Mouse (Mus musculus): ENCODE data around the gene Sirt3. TPM values are rescaled to one million over a fixed set of nuclear protein-coding genes. Genes with fewer than 3 reads are reported as not detected.

The Sirt3 gene
- polyA plus RNA-seq, 1 experiment = 60.6 TPM

DNA sequence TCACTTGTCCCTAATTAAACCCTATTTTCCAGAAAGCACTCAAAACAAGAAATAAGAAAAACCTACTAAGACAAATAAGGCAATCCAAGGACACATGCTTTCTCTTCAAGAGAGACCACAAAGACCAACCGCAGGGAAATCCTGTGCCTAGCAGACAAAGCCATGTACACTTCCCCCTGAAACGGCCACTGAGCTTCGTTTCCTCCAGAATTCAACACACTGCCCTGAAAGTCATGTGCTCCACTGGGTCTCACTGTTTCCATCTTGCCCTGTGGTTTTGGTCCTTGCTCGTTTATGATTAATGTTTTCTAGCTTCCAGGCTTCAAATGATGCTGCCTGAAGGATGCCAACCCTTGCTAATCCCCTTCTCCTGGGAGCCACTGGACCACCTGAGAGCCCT is 7.9 kb downstream of the Sirt3 start:
- peaks cover 94% of the 10 kb centered on the region for H3K36me3 ChIP-seq (replicated peaks; ENCODE audit: low read length)
- 0 out of 2 replicates have a peak, but pooled peaks have one; percentile 14 for TF ChIP-seq FLI1 (IDR thresholded peaks at IDR 0.05; ENCODE audit: low read length)
- peak; percentile 14; the same call in 1 of the 3 replicates for TF ChIP-seq GATA1 (IDR thresholded peaks at IDR 0.05; ENCODE audit: borderline replicate concordance, low read length)
- H3K4me1 ChIP-seq = peaks cover 96% of the 10 kb centered on the region
- H3K27me3 ChIP-seq (replicated peaks) = no peaks in the 10 kb centered on the region
- peak overlapping the region; percentile 83 for H3K4me3 ChIP-seq (replicated peaks)
- no peaks in the 10 kb centered on the region for H3K9me3 ChIP-seq

DNA sequence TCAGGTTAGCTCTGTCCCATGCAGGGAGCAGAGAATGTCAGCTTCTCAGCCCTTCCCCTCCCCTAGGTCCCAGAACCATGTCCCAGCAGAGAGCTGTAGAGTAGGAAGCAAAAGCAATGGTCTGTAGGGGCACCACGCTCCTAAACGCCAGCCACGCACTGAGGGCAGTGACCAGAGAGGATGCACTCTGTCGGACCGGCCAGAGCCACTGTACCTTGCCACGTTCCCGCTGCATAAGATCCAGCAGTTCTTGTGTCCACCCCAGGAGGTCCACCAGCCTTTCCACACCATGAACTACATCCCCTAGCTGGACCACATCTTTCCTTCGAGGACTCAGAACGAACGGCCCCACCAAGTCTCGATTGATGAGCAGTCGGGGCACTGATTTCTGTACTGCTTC is 17.3 kb downstream of the Sirt3 start:
- Histone ChIP-seq H3K4me3 (replicated peaks) (peak overlapping the region; percentile 12), H3K27me3 (replicated peaks) (no peaks in the 10 kb centered on the region), H3K4me1 (peaks cover 72% of the 10 kb centered on the region), H3K36me3 (replicated peaks; ENCODE audit: low read length) (peaks cover 97% of the 10 kb centered on the region), H3K9me3 (no peaks in the 10 kb centered on the region)
- TF ChIP-seq FLI1 (IDR thresholded peaks at IDR 0.05; ENCODE audit: low read length) (no peak), GATA1 (IDR thresholded peaks at IDR 0.05; ENCODE audit: borderline replicate concordance, low read length) (no peak)

DNA sequence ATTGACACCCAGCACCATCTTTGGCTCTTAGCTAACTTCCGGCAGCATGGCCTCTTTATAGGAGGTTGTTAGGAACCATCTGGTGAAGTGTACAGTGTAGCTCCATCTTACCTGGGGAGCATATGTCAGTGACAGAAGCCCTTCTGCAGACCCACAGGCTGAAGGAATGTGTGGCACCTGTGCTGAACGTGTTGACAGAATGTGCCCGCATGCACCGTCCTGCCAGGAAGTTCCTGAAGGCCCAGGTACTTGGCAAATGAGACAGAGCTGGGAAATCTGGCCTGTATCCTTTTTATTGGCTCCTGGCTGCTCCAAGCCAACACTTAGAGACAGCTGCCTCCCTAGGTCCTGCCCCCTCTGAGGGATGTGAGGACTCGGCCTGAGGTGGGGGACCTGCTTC is 21.4 kb downstream of the Sirt3 start:
- H3K27me3 ChIP-seq (replicated peaks) = no peaks in the 10 kb centered on the region
- H3K9me3 ChIP-seq = no peaks in the 10 kb centered on the region
- H3K4me3 ChIP-seq (replicated peaks) = no peak overlapping the region
- peaks cover 80% of the 10 kb centered on the region for H3K36me3 ChIP-seq (replicated peaks; ENCODE audit: low read length)
- peaks cover 68% of the 10 kb centered on the region for H3K4me1 ChIP-seq
- no peak for TF ChIP-seq GATA1 (IDR thresholded peaks at IDR 0.05; ENCODE audit: borderline replicate concordance, low read length)
- no peak for TF ChIP-seq FLI1 (IDR thresholded peaks at IDR 0.05; ENCODE audit: low read length)

DNA sequence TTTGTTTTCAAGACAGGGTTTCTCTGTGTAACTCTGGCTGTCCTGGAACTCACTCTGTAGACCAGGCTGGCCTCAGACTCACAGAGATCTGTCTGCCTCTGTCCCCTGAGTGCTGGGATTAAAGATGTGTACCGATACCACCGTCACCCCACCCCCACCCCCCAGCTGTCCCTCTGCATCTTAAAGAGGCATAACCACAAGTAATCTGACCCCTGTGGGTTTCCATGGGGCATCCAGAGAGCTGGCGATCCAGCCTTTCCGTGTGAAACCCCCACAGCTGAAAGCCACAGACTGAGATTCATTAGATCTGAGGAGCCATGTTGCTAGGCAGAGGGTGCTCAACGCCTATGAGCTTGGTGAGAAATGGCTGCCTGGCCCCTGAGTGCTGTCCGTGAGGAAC is 22.1 kb downstream of the Sirt3 start:
- Histone ChIP-seq H3K4me1 (peaks cover 67% of the 10 kb centered on the region), H3K27me3 (replicated peaks) (no peaks in the 10 kb centered on the region), H3K4me3 (replicated peaks) (no peak overlapping the region), H3K36me3 (replicated peaks; ENCODE audit: low read length) (peaks cover 76% of the 10 kb centered on the region), H3K9me3 (no peaks in the 10 kb centered on the region)
- TF ChIP-seq GATA1 (IDR thresholded peaks at IDR 0.05; ENCODE audit: borderline replicate concordance, low read length) (no peak), FLI1 (IDR thresholded peaks at IDR 0.05; ENCODE audit: low read length) (no peak)

GRCm38 (mm10) chr7:140858746-140859145 is 23.4 kb downstream of the Sirt3 start:
- no peaks in the 10 kb centered on the region for H3K27me3 ChIP-seq (replicated peaks)
- peaks cover 73% of the 10 kb centered on the region for H3K4me1 ChIP-seq
- H3K9me3 ChIP-seq = no peaks in the 10 kb centered on the region
- TF ChIP-seq FLI1 (IDR thresholded peaks at IDR 0.05; ENCODE audit: low read length) (no peak), GATA1 (IDR thresholded peaks at IDR 0.05; ENCODE audit: borderline replicate concordance, low read length) (no peak)
- H3K36me3 ChIP-seq (replicated peaks; ENCODE audit: low read length) = peaks cover 76% of the 10 kb centered on the region
- peak overlapping the region; percentile 100 for H3K4me3 ChIP-seq (replicated peaks)

- no peaks in the 10 kb centered on the region for H3K9me3 ChIP-seq
- no peak for TF ChIP-seq GATA1 (IDR thresholded peaks at IDR 0.05; ENCODE audit: borderline replicate concordance, low read length)
- no peak for TF ChIP-seq FLI1 (IDR thresholded peaks at IDR 0.05; ENCODE audit: low read length)
- peaks cover 80% of the 10 kb centered on the region for H3K4me1 ChIP-seq
- H3K27me3 ChIP-seq (replicated peaks) = no peaks in the 10 kb centered on the region
- peak within 1 kb of the TSS; percentile 100 for H3K4me3 ChIP-seq (replicated peaks)
- peaks cover 76% of the 10 kb centered on the region for H3K36me3 ChIP-seq (replicated peaks; ENCODE audit: low read length)
Observed at GRCm38 (mm10) chr7:140857550-140858505, 24.3 kb downstream of the Sirt3 start, which contains the start of gene Bet1l. Gene Bet1l, minus strand, starts transcription at chr7:140857577.

DNA sequence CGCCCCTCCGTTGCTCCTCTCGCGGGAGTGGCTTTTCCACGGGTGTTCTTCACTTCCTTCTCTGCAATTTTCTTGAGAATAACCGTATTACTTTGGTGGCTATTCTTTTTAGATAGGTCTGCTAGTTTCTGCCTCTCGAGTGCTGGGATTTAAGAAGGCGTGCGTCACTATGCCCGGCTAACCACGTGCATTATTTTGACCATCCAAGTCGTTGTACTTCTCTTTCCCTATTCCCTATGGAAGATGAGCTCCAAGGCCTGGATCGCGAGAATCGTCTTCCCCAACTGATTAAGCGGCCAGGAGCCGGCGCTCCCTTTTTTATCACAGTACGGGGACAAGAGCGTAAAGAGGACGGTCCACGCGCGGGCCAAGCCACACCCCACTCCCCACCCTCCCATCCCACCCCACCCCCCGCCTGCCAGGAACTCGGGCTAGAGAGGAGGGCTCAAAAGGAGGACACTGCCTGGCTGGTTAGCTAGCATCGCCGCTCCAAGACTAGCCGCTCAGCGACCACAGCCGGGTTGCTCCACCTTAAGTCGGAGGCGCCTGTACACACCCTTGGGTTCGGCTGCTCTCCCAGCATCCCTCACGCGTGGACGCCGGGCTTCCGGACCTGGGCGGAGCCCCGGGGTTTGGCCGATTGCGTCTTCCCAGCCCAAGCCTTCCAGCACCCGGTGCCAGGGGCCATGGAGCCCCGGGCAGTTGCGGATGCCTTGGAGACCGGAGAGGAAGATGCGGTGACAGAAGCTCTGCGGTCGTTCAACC is 25.1 kb downstream of the Sirt3 start, which contains the start of gene Ric8a:
Gene Ric8a, plus strand, starts transcription at position 173 of the 765 bp plus-strand sequence.
- Histone ChIP-seq H3K4me1 (peaks cover 84% of the 10 kb centered on the region), H3K27me3 (replicated peaks) (no peaks in the 10 kb centered on the region), H3K36me3 (replicated peaks; ENCODE audit: low read length) (peaks cover 76% of the 10 kb centered on the region), H3K9me3 (no peaks in the 10 kb centered on the region), H3K4me3 (replicated peaks) (peak within 1 kb of the TSS; percentile 100)
- TF ChIP-seq FLI1 (IDR thresholded peaks at IDR 0.05; ENCODE audit: low read length) (peak; percentile 31; the same call in 1 of the 2 replicates), GATA1 (IDR thresholded peaks at IDR 0.05; ENCODE audit: borderline replicate concordance, low read length) (no peak)

GRCm38 (mm10) chr7:140855860-140856784 is 26.0 kb downstream of the Sirt3 start, which contains the start of gene Gm45785:
Gene Gm45785, minus strand, starts transcription at chr7:140856331.
- H3K36me3 ChIP-seq (replicated peaks; ENCODE audit: low read length) = peaks cover 74% of the 10 kb centered on the region
- peaks cover 82% of the 10 kb centered on the region for H3K4me1 ChIP-seq
- no peak for TF ChIP-seq GATA1 (IDR thresholded peaks at IDR 0.05; ENCODE audit: borderline replicate concordance, low read length)
- TF ChIP-seq FLI1 (IDR thresholded peaks at IDR 0.05; ENCODE audit: low read length) = peak; percentile 15; the same call in 1 of the 2 replicates
- H3K4me3 ChIP-seq (replicated peaks) = peak within 1 kb of the TSS; percentile 100
- no peaks in the 10 kb centered on the region for H3K27me3 ChIP-seq (replicated peaks)
- H3K9me3 ChIP-seq = no peaks in the 10 kb centered on the region

- Histone ChIP-seq H3K9me3 (no peaks in the 10 kb centered on the region), H3K4me1 (peaks cover 80% of the 10 kb centered on the region), H3K4me3 (replicated peaks) (peak overlapping the region; percentile 100), H3K36me3 (replicated peaks; ENCODE audit: low read length) (peaks cover 74% of the 10 kb centered on the region), H3K27me3 (replicated peaks) (no peaks in the 10 kb centered on the region)
- no peak for TF ChIP-seq GATA1 (IDR thresholded peaks at IDR 0.05; ENCODE audit: borderline replicate concordance, low read length)
- TF ChIP-seq FLI1 (IDR thresholded peaks at IDR 0.05; ENCODE audit: low read length) = no peak
Observed at GRCm38 (mm10) chr7:140855181-140855580, 26.9 kb downstream of the Sirt3 start.

Measured in megakaryocyte, embryonic 14.5 days (primary cell).